In the genomic region with DNA sequence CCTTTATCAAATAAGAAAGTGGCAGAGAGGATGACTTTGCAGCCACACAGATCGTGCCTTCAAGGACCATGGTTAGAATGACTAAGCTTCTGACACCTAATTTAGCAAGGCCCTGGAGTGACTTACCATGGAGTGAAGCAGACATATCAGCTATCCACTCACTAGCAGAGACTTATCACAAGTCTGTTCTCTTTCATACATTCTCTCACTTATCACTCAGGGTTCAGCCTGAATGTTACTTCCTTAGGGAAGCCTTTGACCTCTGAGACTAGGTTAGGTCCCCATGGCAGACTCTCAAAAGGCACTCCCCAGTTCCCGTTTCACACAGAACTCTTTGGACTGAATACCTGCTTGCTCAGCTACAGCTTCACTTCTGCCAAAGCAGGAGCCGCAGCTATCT, we compare ENCODE assay signal across 13 mouse cellular contexts. TPM values are rescaled to one million over a fixed set of nuclear protein-coding genes. Genes with fewer than 3 reads are reported as not detected.
DNase-seq lines count a peak whose midpoint lies in the region; ATAC-seq and TF ChIP-seq lines count a peak whose summit lies in the region.
"Had no signal": no experiment of that assay in that cellular context is flagged by ENCODE, and none has a peak within 500 bp of the region (broad histone marks: within the 10 kb centered on the region; RNA-seq: fewer than 3 reads in every experiment).

No protein-coding gene starts in this region.

- DNase-seq in heart, postnatal 10 days = no peak
- no peak for DNase-seq in G1E (ENCODE audit: low spot score)
- DNase-seq in embryonic facial prominence, embryonic 10.5 days (ENCODE audit: low spot score) = peak; percentile 7
- DNase-seq in urinary bladder, postnatal 14 days (ENCODE audit: low spot score) = no peak
- DNase-seq in cerebellum, postnatal 10 days = no peak
- DNase-seq in hindbrain, embryonic 10.5 days (ENCODE audit: low spot score) = no peak
- DNase-seq: cerebellum, adult 9-10 months; kidney, adult 8-10 months; layer of hippocampus, adult 9-11 months; left cerebral cortex, postnatal 4 days had no signal

- no peak for TF ChIP-seq CTCF in G1E (IDR thresholded peaks at IDR 0.05; ENCODE audit: low read depth, low read length)

- no peak overlapping the region for H3K4me2 ChIP-seq in heart, embryonic 12.5 days
- H3K4me2 ChIP-seq in liver, embryonic 16.5 days (ENCODE audit: low read depth, low read length) = no peak overlapping the region
- H3K4me2 ChIP-seq: lung, embryonic 15.5 days had no signal

- H3K9me3 ChIP-seq in heart, embryonic 12.5 days (replicated peaks) = no peaks in the 10 kb centered on the region
- peaks cover 5% of the 10 kb centered on the region; the same call in 1 of the 2 replicates for H3K9me3 ChIP-seq in G1E (replicated peaks)
- H3K9me3 ChIP-seq in embryonic facial prominence, embryonic 10.5 days = no peaks in the 10 kb centered on the region
- no peaks in the 10 kb centered on the region for H3K9me3 ChIP-seq in liver, embryonic 16.5 days (replicated peaks; ENCODE audit: control insufficient read depth, low read length)
- no peaks in the 10 kb centered on the region for H3K9me3 ChIP-seq in hindbrain, embryonic 10.5 days
- H3K9me3 ChIP-seq: lung, embryonic 15.5 days had no signal

- H3K27me3 ChIP-seq in heart, embryonic 12.5 days (replicated peaks) = no peaks in the 10 kb centered on the region
- H3K27me3 ChIP-seq in G1E (ENCODE audit: insufficient read depth, low read length) = peaks cover 3% of the 10 kb centered on the region
- H3K27me3 ChIP-seq in embryonic facial prominence, embryonic 10.5 days (replicated peaks; ENCODE audit: low read depth, poor library complexity, severe bottlenecking) = no peaks in the 10 kb centered on the region
- no peaks in the 10 kb centered on the region for H3K27me3 ChIP-seq in liver, embryonic 16.5 days (ENCODE audit: control insufficient read depth, insufficient read depth, low read depth, low read length)
- H3K27me3 ChIP-seq in hindbrain, embryonic 10.5 days (ENCODE audit: insufficient read depth, poor library complexity, severe bottlenecking) = no peaks in the 10 kb centered on the region; the same call in 1 of the 2 replicates
- H3K27me3 ChIP-seq: lung, embryonic 15.5 days had no signal

- H3K9ac ChIP-seq in heart, embryonic 12.5 days = no peak overlapping the region
- no peak overlapping the region for H3K9ac ChIP-seq in liver, embryonic 16.5 days (ENCODE audit: low read depth, low read length)
- H3K9ac ChIP-seq: lung, embryonic 15.5 days had no signal

- H3K27ac ChIP-seq in heart, embryonic 12.5 days (ENCODE audit: poor library complexity, severe bottlenecking) = 0 out of 2 replicates have a peak overlapping the region, but pooled peaks have one; percentile 44
- no peak overlapping the region; the same call in 1 of the 2 replicates for H3K27ac ChIP-seq in embryonic facial prominence, embryonic 10.5 days (replicated peaks)
- 0 out of 2 replicates have a peak overlapping the region, but pooled peaks have one; percentile 21 for H3K27ac ChIP-seq in liver, embryonic 16.5 days (ENCODE audit: low read length)
- no peak overlapping the region for H3K27ac ChIP-seq in hindbrain, embryonic 10.5 days
- H3K27ac ChIP-seq: lung, embryonic 15.5 days had no signal

- intact Hi-C loops in heart, postnatal 10 days (cut with DNase I) = no loop called here

- ATAC-seq in heart, embryonic 12.5 days (ENCODE audit: insufficient number of reproducible peaks, low FRiP score) = no peak
- peak; percentile 46 for ATAC-seq in G1E (ENCODE audit: extremely low read depth, insufficient number of reproducible peaks, low FRiP score, poor library complexity, severe bottlenecking)
- ATAC-seq in liver, embryonic 16.5 days (ENCODE audit: low read depth) = peak; percentile 54

- no peaks in the 10 kb centered on the region for H3K36me3 ChIP-seq in heart, embryonic 12.5 days
- no peaks in the 10 kb centered on the region for H3K36me3 ChIP-seq in G1E (replicated peaks)
- H3K36me3 ChIP-seq in embryonic facial prominence, embryonic 10.5 days (replicated peaks) = peaks cover 31% of the 10 kb centered on the region
- H3K36me3 ChIP-seq in liver, embryonic 16.5 days (ENCODE audit: control insufficient read depth, insufficient read depth) = no peaks in the 10 kb centered on the region
- no peaks in the 10 kb centered on the region for H3K36me3 ChIP-seq in hindbrain, embryonic 10.5 days
- H3K36me3 ChIP-seq: lung, embryonic 15.5 days had no signal

- 25% methylated on average over 3 of the region's 3 CpGs for WGBS in heart, embryonic 12.5 days
- WGBS in embryonic facial prominence, embryonic 10.5 days = 77% methylated on average over 3 of the region's 3 CpGs
- WGBS in liver, embryonic 16.5 days (ENCODE audit: insufficient replicate concordance) = 16% methylated on average over 3 of the region's 3 CpGs
- 74% methylated on average over 3 of the region's 3 CpGs for WGBS in hindbrain, embryonic 10.5 days

- H3K4me3 ChIP-seq in heart, embryonic 12.5 days = no peak overlapping the region
- H3K4me3 ChIP-seq in G1E (ENCODE audit: low read depth, low read length) = no peak overlapping the region
- no peak overlapping the region for H3K4me3 ChIP-seq in embryonic facial prominence, embryonic 10.5 days
- H3K4me3 ChIP-seq in liver, embryonic 16.5 days (ENCODE audit: low read depth, low read length) = no peak overlapping the region
- H3K4me3 ChIP-seq in hindbrain, embryonic 10.5 days = no peak overlapping the region
- H3K4me3 ChIP-seq: lung, embryonic 15.5 days had no signal

- H3K4me1 ChIP-seq in heart, embryonic 12.5 days (replicated peaks) = peaks cover 55% of the 10 kb centered on the region
- no peaks in the 10 kb centered on the region; the same call in 1 of the 2 replicates for H3K4me1 ChIP-seq in G1E (ENCODE audit: insufficient read depth, low read depth, low read length)
- H3K4me1 ChIP-seq in embryonic facial prominence, embryonic 10.5 days = peaks cover 55% of the 10 kb centered on the region
- peaks cover 22% of the 10 kb centered on the region for H3K4me1 ChIP-seq in liver, embryonic 16.5 days (ENCODE audit: control insufficient read depth, low read depth, low read length)
- H3K4me1 ChIP-seq in hindbrain, embryonic 10.5 days (replicated peaks) = peaks cover 20% of the 10 kb centered on the region

RNA-seq across cellular contexts. Expression of a gene that starts 21.3 kb away (rescaled TPM):
- polyA plus RNA-seq in heart, embryonic 12.5 days (2016; fragmentation: Nextera tagmentation; extraction: Ambion mirVana) = 20.1 and 20.2 TPM in 2 replicates
- total RNA-seq in heart, postnatal 10 days (2021) = 10 to 100 TPM; 41.1 to 47.5 TPM
- total RNA-seq in G1E (2014; fragmentation: Nextera tagmentation) (4.9 and 5.8 TPM in 2 replicates), G1E (2017) (24.2 and 27.0 TPM in 2 replicates)
- polyA plus RNA-seq in G1E (2012) = 2.5 and 3.4 TPM in 2 replicates
- polyA plus RNA-seq in embryonic facial prominence, embryonic 10.5 days (2016; fragmentation: Nextera tagmentation; extraction: Ambion mirVana) = 54.8 and 56.7 TPM in 2 replicates
- polyA plus RNA-seq in liver, embryonic 16.5 days (2015; fragmentation: Nextera tagmentation; extraction: Ambion mirVana) = 6.9 and 8.2 TPM in 2 replicates
- polyA plus RNA-seq in hindbrain, embryonic 10.5 days (2016; fragmentation: Nextera tagmentation; extraction: Ambion mirVana) = 23.1 and 26.2 TPM in 2 replicates

Comparison
In these comparisons a context has a peak if more than half of its experiments do, and no peak if none do; other contexts are left out.
1. H3K27ac ChIP-seq: peak in heart, embryonic 12.5 days (single experiment) and liver, embryonic 16.5 days (single experiment); none in embryonic facial prominence, embryonic 10.5 days (single experiment) and hindbrain, embryonic 10.5 days (single experiment).